Mouse (Mus musculus) kidney, postnatal 4 days (tissue): ENCODE data around the gene Wfikkn1.

ENCODE experiments used
- DNase-seq, 2 experiments: peaks; one replicate each; pipeline ENCODE4 v3.0.0; 2021; ENCODE audit warnings: mixed read lengths in 2 of 2

The Wfikkn1 gene

GRCm38 (mm10) chr17:25835816-25836215 lies 44.8 kb downstream of the Wfikkn1 start:
- DNase-seq: peak in 1 of 2 experiments; percentile 36

GRCm38 (mm10) chr17:25835301-25835700 lies 45.4 kb downstream of the Wfikkn1 start:
- DNase-seq: no peak

GRCm38 (mm10) chr17:25834595-25835222 lies 45.9 kb downstream of the Wfikkn1 start:
- peak in 1 of 2 experiments; percentile 13 for DNase-seq

GRCm38 (mm10) chr17:25833961-25834594 lies 46.6 kb downstream of the Wfikkn1 start:
- peak in 1 of 2 experiments; percentile 41 for DNase-seq

GRCm38 (mm10) chr17:25833291-25833663 lies 47.4 kb downstream of the Wfikkn1 start, which contains the start of gene Stub1:
Stub1 (minus strand) TSS chr17:25833404.
- peak; percentile 95 to 97 for DNase-seq

GRCm38 (mm10) chr17:25832436-25833290 lies 48.0 kb downstream of the Wfikkn1 start:
- peak; percentile 100 for DNase-seq

- DNase-seq: peak; percentile 41 to 51
Measured at GRCm38 (mm10) chr17:25831451-25832281, 49.0 kb downstream of the Wfikkn1 start.

- DNase-seq: no peak
Measured at GRCm38 (mm10) chr17:25830806-25831431, 49.7 kb downstream of the Wfikkn1 start.

GRCm38 (mm10) chr17:25830200-25830753 lies 50.4 kb downstream of the Wfikkn1 start:
- DNase-seq: no peak

- peak in 1 of 2 experiments; percentile 31 for DNase-seq
Measured at GRCm38 (mm10) chr17:25829558-25830017, 51.1 kb downstream of the Wfikkn1 start.

- peak; percentile 84 to 90 for DNase-seq
Measured at GRCm38 (mm10) chr17:25828712-25829557, 51.7 kb downstream of the Wfikkn1 start, which contains the start of gene Jmjd8. Jmjd8 (plus strand) TSS chr17:25828867.

- DNase-seq: peak in 1 of 2 experiments; percentile 28
Measured at GRCm38 (mm10) chr17:25828223-25828594, 52.4 kb downstream of the Wfikkn1 start.
